Mouse (Mus musculus) lung, embryonic 14.5 days (tissue): Measurements from ENCODE around the gene Ryr2. TPM values are rescaled to one million over a fixed set of nuclear protein-coding genes. Genes with fewer than 3 reads are reported as not detected.

ENCODE experiments used
- ATAC-seq: fragments of 200-750 bp; cut with Nextera tagmentation; 2 replicates; pipeline ENCODE4 v1.8.0; 2017; ENCODE audit warnings: mild to moderate bottlenecking, moderate TSS enrichment, moderate library complexity; ENCODE audit not compliant: insufficient read depth
- DNase-seq: peaks from one replicate; pipeline ENCODE4 v3.0.0-alpha.2; 2015
- H3K27ac ChIP-seq: fragments of 300-500 bp; sonication (generic); 2 replicates; pipeline ENCODE4 v1.5.1; 2014; ENCODE audit warnings: low read depth, mild to moderate bottlenecking, moderate library complexity
- H3K27me3 ChIP-seq: fragments of 300-500 bp; sonication (generic); 2 replicates; pipeline ENCODE4 v1.6.1; 2014; ENCODE audit warnings: low read length, control low read depth; ENCODE audit not compliant: insufficient read depth
- H3K36me3 ChIP-seq: fragments of 300-500 bp; sonication (generic); 2 replicates; pipeline ENCODE4 v1.6.1; 2014; ENCODE audit warnings: control low read depth; ENCODE audit not compliant: insufficient read depth
- H3K4me1 ChIP-seq: fragments of 300-500 bp; sonication (generic); 2 replicates; pipeline ENCODE4 v1.6.1; 2014; ENCODE audit warnings: antibody characterized with exemption, control low read depth; ENCODE audit not compliant: insufficient read depth
- H3K4me2 ChIP-seq: fragments of 300-500 bp; sonication (generic); 2 replicates; pipeline ENCODE4 v1.6.1; 2014; ENCODE audit warnings: mild to moderate bottlenecking
- H3K4me3 ChIP-seq: fragments of 300-500 bp; sonication (generic); 2 replicates; pipeline ENCODE4 v1.5.1; 2014; ENCODE audit warnings: low read depth, low read length
- H3K9ac ChIP-seq: fragments of 300-500 bp; sonication (generic); 2 replicates; pipeline ENCODE4 v1.6.1; 2014
- H3K9me3 ChIP-seq: fragments of 300-500 bp; sonication (generic); 2 replicates; pipeline ENCODE4 v1.6.1; 2016; ENCODE audit warnings: low read depth, low read length, control low read depth
- CTCF ChIP-seq: IDR thresholded peaks from 2 replicates; pipeline ENCODE4 v1.5.1; 2016; ENCODE audit warnings: antibody characterized with exemption, low read depth
- WGBS: fragments of 180-500 bp; shearing (Covaris S2); extraction: QIAGEN DNeasy Blood & Tissue Kit; methylation state at CpG from one replicate; pipeline ENCODE4 v1.1.7; 2014; 5-methylcytosine and 5-hydroxymethylcytosine counted together
- polyA plus RNA-seq: library from polyadenylated mRNA; unstranded; fragments of >200 nt; fragmentation: Nextera tagmentation; extraction: Ambion mirVana; gene quantifications from 2 replicates; pipeline ENCODE4 v1.2.1, GENCODE M21; 2014

Gene Ryr2
- polyA plus RNA-seq, 1 experiment from 2014 or later, result 2.3 TPM

DNA sequence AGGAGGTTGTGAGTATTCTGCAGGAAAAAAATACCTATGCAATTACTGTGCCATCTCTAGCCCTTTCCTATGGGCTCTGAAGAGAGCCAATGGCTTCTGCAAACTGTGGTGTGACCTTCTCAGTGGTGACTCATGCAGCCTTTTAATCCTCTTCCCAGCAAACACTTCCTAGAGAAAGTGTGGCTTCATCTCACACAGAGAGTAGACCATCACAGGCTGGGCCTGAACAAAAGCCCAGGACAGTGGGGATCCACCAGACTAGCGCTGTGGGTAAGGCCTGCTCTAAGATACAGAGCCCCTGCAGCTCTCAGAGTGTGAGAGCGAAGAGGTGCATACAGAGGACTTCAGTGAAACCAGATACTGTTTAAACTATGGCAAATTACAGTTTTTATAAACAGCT lies 325.7 kb downstream of the Ryr2 start:
- no peak for DNase-seq
- WGBS, result 29% methylated on average over 2 of the region's 2 CpGs
- no peaks in the 10 kb centered on the region for H3K9me3 ChIP-seq

DNA sequence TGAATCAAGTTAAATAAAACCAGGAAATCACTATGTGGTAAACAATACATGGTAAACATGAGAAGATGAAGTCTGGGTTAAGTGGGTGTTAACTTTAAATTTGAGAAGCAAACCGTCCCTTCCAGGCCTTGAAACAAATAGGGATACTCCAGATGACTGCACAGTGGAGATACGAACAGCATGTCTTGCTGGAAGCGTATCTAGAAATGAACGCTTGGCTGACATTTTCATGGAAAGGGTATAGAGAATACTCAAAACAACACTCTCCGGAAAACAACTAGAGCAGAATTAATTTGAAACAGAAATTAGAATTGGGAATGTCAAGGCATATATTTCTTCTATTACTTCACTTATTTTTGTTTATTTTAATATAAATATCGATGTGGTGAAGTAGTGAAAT lies 329.0 kb downstream of the Ryr2 start:
- no peak for DNase-seq
- no peak for ATAC-seq
- no peak for TF ChIP-seq CTCF

More for the DNA sequence above, 325.7 kb downstream of the Ryr2 start:
- ATAC-seq, result no peak
- Histone ChIP-seq H3K27me3 (no peaks in the 10 kb centered on the region), H3K9ac (no peak overlapping the region), H3K36me3 (no peaks in the 10 kb centered on the region), H3K4me1 (no peaks in the 10 kb centered on the region), H3K4me2 (no peak overlapping the region), H3K27ac (no peak overlapping the region), H3K4me3 (no peak overlapping the region)
- TF ChIP-seq CTCF, result no peak

DNA sequence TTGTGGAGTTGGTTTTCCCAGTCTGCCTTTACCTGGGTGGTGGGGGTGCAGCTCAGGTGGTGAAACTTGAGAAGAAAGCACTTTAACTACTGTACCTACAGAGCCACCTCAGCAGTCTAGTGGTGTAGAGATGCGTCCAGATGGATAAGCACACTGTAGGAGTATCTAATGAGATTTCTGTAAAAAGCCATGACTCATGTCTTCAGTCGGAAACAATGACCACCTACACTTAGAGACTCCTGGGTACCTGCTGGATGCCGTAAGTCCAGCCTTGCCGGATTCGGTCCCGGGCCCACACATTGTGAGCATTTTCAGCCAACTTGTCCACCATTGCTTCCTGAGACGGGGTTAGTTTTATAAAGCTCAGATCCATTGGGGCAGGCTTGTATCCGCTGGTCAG lies 334.6 kb downstream of the Ryr2 start:
- no peak for DNase-seq
- WGBS, result 92% methylated on average over 8 of the region's 8 CpGs

More for the DNA sequence above, 329.0 kb downstream of the Ryr2 start:
- no peak overlapping the region for H3K4me2 ChIP-seq
- H3K27me3 ChIP-seq, result no peaks in the 10 kb centered on the region
- H3K27ac ChIP-seq, result no peak overlapping the region
- H3K9ac ChIP-seq, result no peak overlapping the region
- no peak overlapping the region for H3K4me3 ChIP-seq
- H3K4me1 ChIP-seq, result no peaks in the 10 kb centered on the region
- 79% methylated on average over 6 of the region's 6 CpGs for WGBS
- no peaks in the 10 kb centered on the region for H3K9me3 ChIP-seq
- no peaks in the 10 kb centered on the region for H3K36me3 ChIP-seq

DNA sequence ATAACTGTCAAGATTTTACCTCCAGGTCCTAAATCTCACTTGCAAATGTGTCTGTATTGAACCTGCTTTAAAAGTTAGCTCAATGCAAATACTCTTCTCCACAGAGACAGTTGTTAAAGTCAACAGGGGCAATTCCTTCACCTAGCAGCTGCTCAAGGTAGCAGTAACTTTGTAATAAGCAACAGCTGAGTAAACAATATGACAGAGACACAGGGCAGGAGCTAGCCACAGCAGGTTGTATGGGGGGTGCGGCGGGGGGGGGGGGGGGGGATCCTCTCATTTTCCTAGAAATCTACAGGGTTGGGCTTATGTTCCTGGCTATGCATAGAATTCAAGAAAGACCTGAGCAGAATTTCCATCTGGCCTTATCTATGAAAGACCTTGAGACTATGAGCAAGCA lies 339.8 kb downstream of the Ryr2 start:
- 24% methylated on average over 2 of the region's 2 CpGs for WGBS
- Histone ChIP-seq H3K36me3 (no peaks in the 10 kb centered on the region), H3K4me2 (no peak overlapping the region), H3K27ac (no peak overlapping the region), H3K4me1 (no peaks in the 10 kb centered on the region), H3K9ac (no peak overlapping the region), H3K4me3 (no peak overlapping the region), H3K27me3 (no peaks in the 10 kb centered on the region), H3K9me3 (no peaks in the 10 kb centered on the region)
- no peak for ATAC-seq
- TF ChIP-seq CTCF, result no peak
- DNase-seq, result no peak

More for the DNA sequence above, 334.6 kb downstream of the Ryr2 start:
- H3K4me2 ChIP-seq, result no peak overlapping the region
- H3K27ac ChIP-seq, result no peak overlapping the region
- no peak for ATAC-seq
- H3K36me3 ChIP-seq, result no peaks in the 10 kb centered on the region
- TF ChIP-seq CTCF, result no peak
- no peaks in the 10 kb centered on the region for H3K4me1 ChIP-seq
- no peaks in the 10 kb centered on the region for H3K9me3 ChIP-seq
- no peak overlapping the region for H3K9ac ChIP-seq
- no peaks in the 10 kb centered on the region for H3K27me3 ChIP-seq
- H3K4me3 ChIP-seq, result no peak overlapping the region

DNA sequence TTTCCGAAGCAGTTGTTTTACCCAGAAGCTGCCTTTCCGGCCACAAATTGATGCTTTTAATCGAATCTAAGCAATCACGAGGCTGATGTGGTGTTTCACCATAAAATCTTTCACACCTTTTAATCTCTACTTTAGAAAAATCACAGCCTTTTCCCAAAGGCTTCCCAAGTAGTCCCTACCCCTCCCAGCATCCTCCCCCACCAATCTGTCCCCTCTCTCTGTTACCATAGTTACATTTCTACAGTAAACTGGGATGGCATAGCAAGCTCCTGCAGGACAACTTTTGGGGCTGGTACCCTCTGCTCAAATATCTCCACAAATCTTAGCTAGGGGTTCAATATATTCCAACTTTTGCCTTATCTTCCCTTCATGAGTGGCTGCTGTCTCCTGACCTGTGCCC lies 342.8 kb downstream of the Ryr2 start:
- no peak for DNase-seq

DNA sequence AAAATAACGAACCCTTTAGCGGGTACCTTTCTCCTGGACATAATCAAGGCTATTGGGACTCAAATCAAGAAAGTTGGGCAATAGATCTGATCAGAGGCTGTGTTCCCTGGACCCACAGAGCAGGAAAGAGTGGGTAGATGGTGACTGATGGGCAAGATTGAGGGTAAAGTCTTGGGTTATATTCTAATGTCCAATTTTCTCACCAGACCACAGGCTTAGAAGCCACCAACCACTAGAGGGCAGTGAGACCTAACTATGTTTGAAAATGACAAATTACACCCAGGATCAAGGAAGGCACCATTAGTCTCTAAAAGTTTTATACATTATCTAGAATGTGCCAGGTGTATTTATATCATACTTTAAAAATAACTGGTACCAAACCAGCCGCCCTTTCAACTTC lies 343.6 kb downstream of the Ryr2 start:
- TF ChIP-seq CTCF, result peak; percentile 73
- ATAC-seq, result no peak
- Histone ChIP-seq H3K9ac (no peak overlapping the region), H3K27me3 (no peaks in the 10 kb centered on the region), H3K4me1 (no peaks in the 10 kb centered on the region), H3K36me3 (no peaks in the 10 kb centered on the region), H3K9me3 (no peaks in the 10 kb centered on the region), H3K4me3 (no peak overlapping the region), H3K4me2 (no peak overlapping the region), H3K27ac (no peak overlapping the region)
- DNase-seq, result peak; percentile 75
- WGBS, result 68% methylated on average over 3 of the region's 3 CpGs

More for the DNA sequence above, 342.8 kb downstream of the Ryr2 start:
- no peak for ATAC-seq
- H3K4me1 ChIP-seq, result no peaks in the 10 kb centered on the region
- WGBS, result 70% methylated on average over 4 of the region's 4 CpGs
- H3K9ac ChIP-seq, result no peak overlapping the region
- TF ChIP-seq CTCF, result no peak
- H3K27me3 ChIP-seq, result no peaks in the 10 kb centered on the region
- H3K9me3 ChIP-seq, result no peaks in the 10 kb centered on the region
- no peak overlapping the region for H3K4me3 ChIP-seq
- no peak overlapping the region for H3K27ac ChIP-seq
- no peak overlapping the region for H3K4me2 ChIP-seq
- H3K36me3 ChIP-seq, result no peaks in the 10 kb centered on the region

DNA sequence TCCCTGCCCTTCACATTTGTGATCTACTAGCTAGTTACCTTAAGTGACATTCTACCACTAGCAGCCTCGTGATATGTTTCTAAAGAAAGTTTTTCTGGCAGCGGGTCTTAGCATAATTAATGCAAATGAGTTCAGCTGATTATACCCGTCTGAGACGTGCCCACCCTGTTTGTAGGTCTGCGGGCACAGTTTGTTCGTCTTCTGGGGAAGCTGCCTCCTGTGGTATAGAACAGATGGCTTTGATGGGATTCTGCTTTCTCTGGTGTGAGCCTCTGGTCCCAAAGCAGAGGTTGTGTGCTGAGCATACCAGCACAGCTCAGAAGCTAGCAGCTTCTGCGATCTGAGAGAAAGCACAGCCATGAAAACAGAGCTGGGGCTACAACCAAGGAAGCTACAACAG lies 348.9 kb downstream of the Ryr2 start:
- 71% methylated on average over 7 of the region's 7 CpGs for WGBS
- H3K27ac ChIP-seq, result no peak overlapping the region
- no peak for TF ChIP-seq CTCF
- H3K36me3 ChIP-seq, result no peaks in the 10 kb centered on the region
- no peaks in the 10 kb centered on the region for H3K9me3 ChIP-seq
- DNase-seq, result no peak
- no peak overlapping the region for H3K4me2 ChIP-seq
- H3K27me3 ChIP-seq, result no peaks in the 10 kb centered on the region
- H3K4me3 ChIP-seq, result no peak overlapping the region
- no peak overlapping the region for H3K9ac ChIP-seq
- no peak for ATAC-seq
- no peaks in the 10 kb centered on the region for H3K4me1 ChIP-seq

DNA sequence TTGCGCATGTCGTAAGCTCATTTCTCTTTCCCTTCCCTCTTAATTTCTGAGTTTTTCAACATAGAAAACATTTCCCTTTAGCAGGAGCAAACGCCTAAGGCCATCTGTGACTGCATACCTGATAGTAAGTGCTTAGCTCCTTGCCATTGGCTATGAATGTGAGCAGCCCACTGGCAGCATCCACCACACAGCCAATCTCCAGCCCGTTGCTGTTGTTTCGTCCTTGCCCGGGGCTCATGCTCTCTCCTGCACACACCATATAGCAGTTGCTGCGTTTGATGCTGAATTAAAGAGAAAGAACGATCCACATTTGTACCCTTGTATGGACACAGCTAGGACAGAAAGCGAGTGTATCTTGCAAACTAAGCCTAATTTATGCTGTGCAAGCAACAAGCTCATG lies 361.3 kb downstream of the Ryr2 start:
- TF ChIP-seq CTCF, result no peak
- no peak for DNase-seq

More for the DNA sequence above, 361.3 kb downstream of the Ryr2 start:
- Histone ChIP-seq H3K27me3 (no peaks in the 10 kb centered on the region), H3K4me3 (no peak overlapping the region), H3K27ac (no peak overlapping the region), H3K4me1 (no peaks in the 10 kb centered on the region), H3K4me2 (no peak overlapping the region), H3K9ac (no peak overlapping the region), H3K36me3 (no peaks in the 10 kb centered on the region), H3K9me3 (no peaks in the 10 kb centered on the region)
- WGBS, result 86% methylated on average over 9 of the region's 9 CpGs
- no peak for ATAC-seq
